Mouse (Mus musculus): Measurements from ENCODE around the gene Reep6. TPM values are rescaled to one million over a fixed set of nuclear protein-coding genes. Genes with fewer than 3 reads are reported as not detected.

Gene Reep6
- polyA plus RNA-seq, 1 experiment from 2014 or later: 13.8 TPM

GRCm38 (mm10) chr10:80368392-80368791 lies 38.6 kb downstream of the Reep6 start:
- H3K9ac ChIP-seq: no peak overlapping the region
- WGBS: 86% methylated on average over 6 of the region's 6 CpGs
- no peak overlapping the region for H3K4me2 ChIP-seq
- no peak for ATAC-seq (ENCODE audit: borderline replicate concordance, extremely low read depth, low FRiP score, low TSS enrichment)
- peaks cover 6% of the 10 kb centered on the region; the same call in 1 of the 2 replicates for H3K27me3 ChIP-seq
- H3K36me3 ChIP-seq: no peaks in the 10 kb centered on the region
- no peaks in the 10 kb centered on the region for H3K9me3 ChIP-seq
- peaks cover 9% of the 10 kb centered on the region; the same call in 1 of the 2 replicates for H3K4me1 ChIP-seq
- no peak overlapping the region for H3K4me3 ChIP-seq
- no peak overlapping the region for H3K27ac ChIP-seq

- no peak for ATAC-seq (ENCODE audit: borderline replicate concordance, extremely low read depth, low FRiP score, low TSS enrichment)
- H3K27ac ChIP-seq: no peak overlapping the region
These were observed 40.4 kb downstream of the Reep6 start for GRCm38 (mm10) chr10:80369995-80370747.

GRCm38 (mm10) chr10:80371411-80371966 lies 41.7 kb downstream of the Reep6 start:
- H3K9me3 ChIP-seq: no peaks in the 10 kb centered on the region
- H3K4me1 ChIP-seq: peaks cover 9% of the 10 kb centered on the region; the same call in 1 of the 2 replicates
- H3K4me2 ChIP-seq: peak overlapping the region; percentile 34
- H3K4me3 ChIP-seq: peak overlapping the region; percentile 29
- ATAC-seq (ENCODE audit: borderline replicate concordance, extremely low read depth, low FRiP score, low TSS enrichment): peak; percentile 63
- H3K9ac ChIP-seq: no peak overlapping the region
- H3K36me3 ChIP-seq: no peaks in the 10 kb centered on the region
- under 1% methylated on average over 12 of the region's 12 CpGs for WGBS
- no peak overlapping the region; the same call in 1 of the 2 replicates for H3K27ac ChIP-seq
- no peaks in the 10 kb centered on the region for H3K27me3 ChIP-seq

More at GRCm38 (mm10) chr10:80369995-80370747, 40.4 kb downstream of the Reep6 start:
- no peaks in the 10 kb centered on the region for H3K36me3 ChIP-seq
- H3K4me2 ChIP-seq: no peak overlapping the region
- no peak overlapping the region for H3K9ac ChIP-seq
- 73% methylated on average over 21 of the region's 21 CpGs for WGBS
- H3K4me3 ChIP-seq: no peak overlapping the region
- peaks cover 6% of the 10 kb centered on the region; the same call in 1 of the 2 replicates for H3K27me3 ChIP-seq
- peaks cover 9% of the 10 kb centered on the region; the same call in 1 of the 2 replicates for H3K4me1 ChIP-seq
- no peaks in the 10 kb centered on the region for H3K9me3 ChIP-seq

GRCm38 (mm10) chr10:80371983-80372382 lies 42.2 kb downstream of the Reep6 start:
- H3K4me3 ChIP-seq: no peak overlapping the region

GRCm38 (mm10) chr10:80372706-80373105 lies 43.0 kb downstream of the Reep6 start:
- Histone ChIP-seq H3K9me3 (no peaks in the 10 kb centered on the region), H3K36me3 (no peaks in the 10 kb centered on the region), H3K4me2 (no peak overlapping the region), H3K9ac (no peak overlapping the region), H3K4me3 (no peak overlapping the region), H3K27ac (no peak overlapping the region), H3K27me3 (no peaks in the 10 kb centered on the region), H3K4me1 (peaks cover 9% of the 10 kb centered on the region; the same call in 1 of the 2 replicates)
- WGBS: 79% methylated on average over 6 of the region's 6 CpGs
- ATAC-seq (ENCODE audit: borderline replicate concordance, extremely low read depth, low FRiP score, low TSS enrichment): no peak

More at GRCm38 (mm10) chr10:80371983-80372382, 42.2 kb downstream of the Reep6 start:
- H3K27me3 ChIP-seq: no peaks in the 10 kb centered on the region
- no peaks in the 10 kb centered on the region for H3K36me3 ChIP-seq
- no peak for ATAC-seq (ENCODE audit: borderline replicate concordance, extremely low read depth, low FRiP score, low TSS enrichment)
- H3K4me1 ChIP-seq: peaks cover 9% of the 10 kb centered on the region; the same call in 1 of the 2 replicates
- H3K9me3 ChIP-seq: no peaks in the 10 kb centered on the region
- H3K27ac ChIP-seq: no peak overlapping the region; the same call in 1 of the 2 replicates
- H3K9ac ChIP-seq: no peak overlapping the region
- H3K4me2 ChIP-seq: no peak overlapping the region
- 50% methylated on average over 9 of the region's 9 CpGs for WGBS

GRCm38 (mm10) chr10:80374063-80374462 lies 44.3 kb downstream of the Reep6 start:
- H3K27me3 ChIP-seq: no peaks in the 10 kb centered on the region
- no peaks in the 10 kb centered on the region for H3K9me3 ChIP-seq
- H3K27ac ChIP-seq: no peak overlapping the region
- peaks cover 9% of the 10 kb centered on the region; the same call in 1 of the 2 replicates for H3K4me1 ChIP-seq
- H3K9ac ChIP-seq: no peak overlapping the region
- WGBS: 25% methylated on average over 6 of the region's 6 CpGs
- H3K4me2 ChIP-seq: no peak overlapping the region
- no peaks in the 10 kb centered on the region for H3K36me3 ChIP-seq
- no peak overlapping the region for H3K4me3 ChIP-seq
- no peak for ATAC-seq (ENCODE audit: borderline replicate concordance, extremely low read depth, low FRiP score, low TSS enrichment)

GRCm38 (mm10) chr10:80376160-80376559 lies 46.4 kb downstream of the Reep6 start:
- Histone ChIP-seq H3K9me3 (no peaks in the 10 kb centered on the region), H3K4me1 (peaks cover 9% of the 10 kb centered on the region; the same call in 1 of the 2 replicates), H3K27me3 (no peaks in the 10 kb centered on the region), H3K9ac (no peak overlapping the region), H3K4me2 (no peak overlapping the region), H3K36me3 (peaks cover 15% of the 10 kb centered on the region), H3K27ac (no peak overlapping the region), H3K4me3 (no peak overlapping the region)
- WGBS: 4% methylated on average over 7 of the region's 7 CpGs
- no peak for ATAC-seq (ENCODE audit: borderline replicate concordance, extremely low read depth, low FRiP score, low TSS enrichment)

- no peaks in the 10 kb centered on the region for H3K4me1 ChIP-seq
- no peak overlapping the region for H3K27ac ChIP-seq
- H3K9me3 ChIP-seq: no peaks in the 10 kb centered on the region
- no peaks in the 10 kb centered on the region for H3K27me3 ChIP-seq
- 43% methylated on average over 10 of the region's 10 CpGs for WGBS
- no peak overlapping the region for H3K9ac ChIP-seq
- H3K36me3 ChIP-seq: peaks cover 28% of the 10 kb centered on the region
- no peak overlapping the region for H3K4me3 ChIP-seq
- no peak overlapping the region for H3K4me2 ChIP-seq
- no peak for ATAC-seq (ENCODE audit: borderline replicate concordance, extremely low read depth, low FRiP score, low TSS enrichment)
These were observed 48.0 kb downstream of the Reep6 start for GRCm38 (mm10) chr10:80377716-80378115.

GRCm38 (mm10) chr10:80382641-80383365 lies 53.0 kb downstream of the Reep6 start:
- Histone ChIP-seq H3K27ac (no peak overlapping the region), H3K9ac (no peak overlapping the region), H3K4me3 (no peak overlapping the region), H3K4me1 (peaks cover 24% of the 10 kb centered on the region), H3K9me3 (no peaks in the 10 kb centered on the region), H3K27me3 (no peaks in the 10 kb centered on the region), H3K36me3 (peaks cover 37% of the 10 kb centered on the region), H3K4me2 (no peak overlapping the region)
- ATAC-seq (ENCODE audit: borderline replicate concordance, extremely low read depth, low FRiP score, low TSS enrichment): no peak
- WGBS: 85% methylated on average over 7 of the region's 7 CpGs

GRCm38 (mm10) chr10:80383431-80383830 lies 53.7 kb downstream of the Reep6 start:
- ATAC-seq (ENCODE audit: borderline replicate concordance, extremely low read depth, low FRiP score, low TSS enrichment): no peak
- no peaks in the 10 kb centered on the region for H3K9me3 ChIP-seq
- H3K9ac ChIP-seq: no peak overlapping the region
- H3K27ac ChIP-seq: no peak overlapping the region
- no peaks in the 10 kb centered on the region for H3K27me3 ChIP-seq
- peaks cover 30% of the 10 kb centered on the region for H3K4me1 ChIP-seq
- no peak overlapping the region for H3K4me3 ChIP-seq
- 51% methylated on average over 4 of the region's 4 CpGs for WGBS
- H3K36me3 ChIP-seq: peaks cover 37% of the 10 kb centered on the region
- no peak overlapping the region for H3K4me2 ChIP-seq

GRCm38 (mm10) chr10:80384115-80384639 lies 54.4 kb downstream of the Reep6 start:
- Histone ChIP-seq H3K4me1 (peaks cover 32% of the 10 kb centered on the region), H3K4me3 (no peak overlapping the region), H3K9me3 (no peaks in the 10 kb centered on the region), H3K27me3 (no peaks in the 10 kb centered on the region), H3K27ac (no peak overlapping the region), H3K4me2 (peak overlapping the region; percentile 98; the same call in 1 of the 2 replicates), H3K9ac (no peak overlapping the region), H3K36me3 (peaks cover 37% of the 10 kb centered on the region)
- WGBS: 79% methylated on average over 4 of the region's 4 CpGs
- ATAC-seq (ENCODE audit: borderline replicate concordance, extremely low read depth, low FRiP score, low TSS enrichment): no peak

All from lung, embryonic 15.5 days (tissue).